Mouse (Mus musculus) granulocyte monocyte progenitor cell, adult 5-6 weeks (primary cell): Measurements from ENCODE around the gene Olfr59. TPM values are rescaled to one million over a fixed set of nuclear protein-coding genes. Genes with fewer than 3 reads are reported as not detected.

Experiments used
- ATAC-seq: replicated peaks from 2 replicates; pipeline ENCODE4 v1.8.0; 2016; ENCODE audit warnings: mild to moderate bottlenecking, moderate TSS enrichment, inconsistent platforms; ENCODE audit not compliant: poor library complexity, severe bottlenecking
- total RNA-seq, 2 experiments: library from RNA; stranded (forward) in 1 of 2; stranded (reverse) in 1 of 2; fragments of 200-712, 200-1000 nt in 1 of 2; fragments of >200 nt in 1 of 2; fragmentation: Nextera tagmentation in 1 of 2; gene quantifications; 2 replicates each; pipeline ENCODE4 v1.2.3; 2014 to 2017

The Olfr59 gene
- total RNA-seq (2014; fragmentation: Nextera tagmentation) (not detected in 2 replicates), total RNA-seq (2017) (not detected in 2 replicates)

DNA sequence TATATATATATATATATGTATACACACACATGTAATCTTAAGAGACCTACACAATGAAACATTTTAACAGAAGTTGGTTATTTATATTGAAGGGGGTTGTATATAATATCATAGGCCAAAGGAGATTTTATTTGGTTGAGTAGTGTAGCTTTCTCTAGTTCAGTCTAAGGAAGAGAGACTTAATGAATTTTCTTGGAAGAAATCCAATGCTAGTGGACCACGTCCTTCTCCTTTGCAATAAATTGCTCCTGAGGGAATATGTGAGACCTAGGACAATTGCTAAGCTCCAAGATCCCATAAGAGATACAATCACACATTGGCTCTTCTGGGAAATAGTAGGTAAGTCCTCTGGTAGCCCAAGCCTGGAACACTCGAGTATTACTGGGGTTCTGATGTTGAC, at the start of gene Olfr59:
TSS of gene Olfr59 (plus strand) at position 301 of the 400 bp plus-strand sequence.
- no peak for ATAC-seq

DNA sequence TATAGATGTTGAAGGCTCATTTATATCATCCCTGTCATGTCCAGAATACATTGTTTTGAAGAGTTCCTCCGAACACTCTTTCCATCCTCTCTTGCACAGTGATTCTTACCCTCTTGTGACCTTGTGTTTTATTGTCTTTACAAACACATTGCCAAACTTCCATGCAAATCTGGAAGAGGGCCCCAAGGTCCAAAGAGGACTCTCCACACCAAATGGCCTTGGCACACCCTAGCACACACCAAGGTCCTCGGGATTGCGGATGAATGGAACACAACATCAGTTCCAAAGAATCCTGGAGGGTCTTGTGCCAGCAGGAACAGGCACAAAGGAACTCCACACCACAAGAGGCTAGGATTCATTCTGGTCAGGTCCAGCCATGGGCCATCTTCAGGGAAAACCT, 42.3 kb upstream of the Olfr59 start:
- ATAC-seq, result no peak

GRCm38 (mm10) chr11:74259508-74259907, 24.0 kb upstream of the Olfr59 start, which contains the start of gene Olfr406:
Gene Olfr406 (plus strand): TSS chr11:74259808.
- no peak for ATAC-seq

- ATAC-seq, result no peak
Measured at GRCm38 (mm10) chr11:74287256-74287655, 3.7 kb downstream of the Olfr59 start.

- no peak for ATAC-seq
Measured at GRCm38 (mm10) chr11:74326044-74326443, 42.5 kb downstream of the Olfr59 start.

DNA sequence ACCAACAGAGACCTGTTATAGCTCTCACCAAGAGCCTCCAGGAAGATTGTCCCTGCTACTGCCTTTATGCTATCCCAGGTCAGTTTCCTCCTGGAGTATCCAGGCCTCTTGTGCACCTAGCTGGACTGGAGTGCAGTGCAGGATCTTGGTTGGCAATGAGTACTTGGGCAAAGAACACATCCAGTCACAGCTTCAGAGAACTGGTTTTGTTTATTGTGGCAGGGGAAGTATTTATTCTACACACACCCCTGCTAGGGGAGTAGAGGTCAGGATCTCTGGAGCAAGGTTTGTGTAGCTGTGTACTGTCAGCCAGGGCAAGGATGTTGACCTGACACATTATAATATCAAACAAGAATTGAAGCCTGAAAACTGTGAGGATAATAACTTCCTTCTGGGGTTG, 45.2 kb downstream of the Olfr59 start:
- ATAC-seq, result no peak

DNA sequence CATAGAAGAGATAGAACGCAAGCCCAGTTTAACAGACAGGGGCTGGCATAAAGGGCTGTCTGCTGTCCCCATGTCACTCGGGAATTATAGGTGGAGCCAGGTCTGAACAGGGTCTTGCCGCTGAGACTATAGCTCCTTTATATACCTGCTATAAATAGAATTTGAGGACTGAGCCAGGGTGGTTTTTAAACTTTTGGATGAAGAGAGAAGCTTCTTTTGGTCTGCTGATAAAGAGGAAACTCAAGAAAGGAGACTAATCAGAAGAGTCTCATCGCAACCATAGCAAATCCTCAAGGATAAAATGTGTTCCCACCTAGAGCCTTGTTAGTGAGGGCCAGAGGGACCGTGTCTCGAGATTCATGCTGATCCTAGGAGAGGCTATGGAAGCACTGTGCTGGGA, 54.4 kb downstream of the Olfr59 start, which contains the start of gene Olfr410:
TSS of gene Olfr410 (minus strand) at position 101 of the 400 bp plus-strand sequence.
- ATAC-seq, result no peak

Other genes with a start within 250 kb of the Olfr59 start
- not detected in 2 replicates for gene Olfr139, start 227.2 kb upstream of the Olfr59 start, total RNA-seq (2014; fragmentation: Nextera tagmentation)
- gene Olfr139, start 227.2 kb upstream of the Olfr59 start, total RNA-seq (2017), result not detected in 2 replicates
- not detected in 2 replicates for gene Olfr399, start 227.1 kb upstream of the Olfr59 start, total RNA-seq (2014; fragmentation: Nextera tagmentation)
- gene Olfr399, start 227.1 kb upstream of the Olfr59 start, total RNA-seq (2017), result not detected in 2 replicates
- not detected in 2 replicates for gene Zfp616, start 213.8 kb upstream of the Olfr59 start, total RNA-seq (2014; fragmentation: Nextera tagmentation)
- gene Zfp616, start 213.8 kb upstream of the Olfr59 start, total RNA-seq (2017), result not detected in 2 replicates
- not detected in 2 replicates for gene Olfr401, start 170.0 kb upstream of the Olfr59 start, total RNA-seq (2014; fragmentation: Nextera tagmentation)
- not detected in 2 replicates for gene Olfr401, start 170.0 kb upstream of the Olfr59 start, total RNA-seq (2017)
- gene Olfr402, start 130.2 kb upstream of the Olfr59 start, total RNA-seq (2014; fragmentation: Nextera tagmentation), result not detected in 2 replicates
- not detected in 2 replicates for gene Olfr402, start 130.2 kb upstream of the Olfr59 start, total RNA-seq (2017)
- gene Olfr403, start 97.5 kb upstream of the Olfr59 start, total RNA-seq (2014; fragmentation: Nextera tagmentation), result not detected in 2 replicates
- not detected in 2 replicates for gene Olfr403, start 97.5 kb upstream of the Olfr59 start, total RNA-seq (2017)
- not detected in 2 replicates for gene Olfr43, start 72.4 kb upstream of the Olfr59 start, total RNA-seq (2014; fragmentation: Nextera tagmentation)
- not detected in 2 replicates for gene Olfr43, start 72.4 kb upstream of the Olfr59 start, total RNA-seq (2017)
- not detected in 2 replicates for gene Olfr406, start 23.9 kb upstream of the Olfr59 start, total RNA-seq (2014; fragmentation: Nextera tagmentation)
- gene Olfr406, start 23.9 kb upstream of the Olfr59 start, total RNA-seq (2017), result not detected in 2 replicates
- not detected in 2 replicates for gene Olfr410, start 54.3 kb downstream of the Olfr59 start, total RNA-seq (2014; fragmentation: Nextera tagmentation)
- gene Olfr410, start 54.3 kb downstream of the Olfr59 start, total RNA-seq (2017), result not detected in 2 replicates
- gene Olfr411, start 68.9 kb downstream of the Olfr59 start, total RNA-seq (2014; fragmentation: Nextera tagmentation), result not detected in 2 replicates
- not detected in 2 replicates for gene Olfr411, start 68.9 kb downstream of the Olfr59 start, total RNA-seq (2017)
- not detected in 2 replicates for gene Olfr412, start 78.3 kb downstream of the Olfr59 start, total RNA-seq (2014; fragmentation: Nextera tagmentation)
- not detected in 2 replicates for gene Olfr412, start 78.3 kb downstream of the Olfr59 start, total RNA-seq (2017)